Mouse (Mus musculus) fat pad, adult 2 months (tissue): ENCODE measurements around the gene Pacsin2.
A peak's percentile ranks its signal among the peaks of the same experiment; 100 is the strongest.
"Not testable (repeated sequence)": the region's sequence is repeated elsewhere in the genome, so short reads cannot be mapped to it uniquely, and the experiment has no call there.

Source experiments
- DNase-seq: peaks from one replicate; pipeline ENCODE4 v3.0.0-alpha.2; 2011; ENCODE audit warnings: low read depth, low spot score; ENCODE audit errors: extremely low read depth

The Pacsin2 gene

GRCm38 (mm10) chr15:83383633-83384032, 80.8 kb downstream of the Pacsin2 start:
- no peak for DNase-seq

DNA sequence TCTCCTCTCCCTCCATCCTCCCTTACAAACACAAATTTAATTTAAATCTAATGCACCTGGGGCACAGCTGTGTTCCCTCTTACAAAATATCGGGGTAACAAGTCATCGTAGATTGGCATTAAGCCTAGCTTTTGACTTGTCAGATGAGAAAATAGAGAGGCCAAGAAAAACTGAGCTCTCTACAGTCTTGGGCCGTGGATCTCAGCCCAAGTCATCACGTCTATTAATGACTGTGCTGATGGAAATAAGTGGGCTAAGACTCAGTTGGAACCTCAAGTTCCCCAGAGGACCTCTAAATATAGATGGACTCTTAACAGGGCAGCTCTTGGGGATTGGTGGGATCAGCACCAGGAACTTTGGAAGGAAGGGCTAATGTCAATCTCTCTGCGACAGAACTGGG, 81.3 kb downstream of the Pacsin2 start:
- DNase-seq, result peak; percentile 91

DNA sequence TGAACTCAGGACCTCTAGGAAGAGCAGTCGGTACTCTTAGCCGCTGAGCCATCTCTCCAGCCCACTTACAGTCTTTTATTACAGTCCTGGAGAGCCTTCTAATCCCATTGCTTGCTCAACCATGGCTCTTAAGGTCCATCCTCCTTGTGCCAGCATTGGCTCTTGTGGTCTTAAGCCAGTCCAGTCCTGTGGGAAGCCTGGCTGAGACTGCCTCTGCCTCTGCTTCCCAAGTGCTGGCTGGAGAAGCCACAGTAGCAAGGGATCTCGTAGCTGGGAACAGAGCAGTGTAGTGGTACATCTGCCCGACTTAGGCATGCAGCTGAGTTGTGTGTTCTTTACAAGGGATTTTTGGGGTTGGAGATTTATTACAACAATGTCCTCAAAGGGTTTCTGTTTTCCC, 81.9 kb downstream of the Pacsin2 start:
- peak; percentile 91 for DNase-seq

GRCm38 (mm10) chr15:83377153-83377552, 87.3 kb downstream of the Pacsin2 start:
- no peak for DNase-seq

DNA sequence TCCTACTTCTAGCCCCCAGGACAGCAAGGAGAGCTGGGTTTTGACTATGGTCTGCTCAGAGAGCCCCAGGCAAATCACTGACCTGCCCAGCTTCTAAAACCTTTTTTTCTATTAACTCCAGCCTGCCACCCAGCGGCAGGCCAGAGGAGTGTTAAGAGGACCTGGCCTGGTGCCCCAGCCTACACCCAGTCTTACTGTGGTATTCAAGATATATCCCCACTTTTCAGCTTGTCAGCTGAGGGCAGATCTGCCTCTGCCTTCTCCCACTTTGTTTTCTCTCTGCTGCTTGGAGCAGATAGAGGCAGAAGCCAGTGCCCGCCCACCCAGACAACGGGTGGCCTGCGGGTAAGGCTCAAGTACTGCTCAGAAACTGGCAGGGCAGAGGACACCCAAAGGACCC, 89.3 kb downstream of the Pacsin2 start:
- DNase-seq, result no peak

DNA sequence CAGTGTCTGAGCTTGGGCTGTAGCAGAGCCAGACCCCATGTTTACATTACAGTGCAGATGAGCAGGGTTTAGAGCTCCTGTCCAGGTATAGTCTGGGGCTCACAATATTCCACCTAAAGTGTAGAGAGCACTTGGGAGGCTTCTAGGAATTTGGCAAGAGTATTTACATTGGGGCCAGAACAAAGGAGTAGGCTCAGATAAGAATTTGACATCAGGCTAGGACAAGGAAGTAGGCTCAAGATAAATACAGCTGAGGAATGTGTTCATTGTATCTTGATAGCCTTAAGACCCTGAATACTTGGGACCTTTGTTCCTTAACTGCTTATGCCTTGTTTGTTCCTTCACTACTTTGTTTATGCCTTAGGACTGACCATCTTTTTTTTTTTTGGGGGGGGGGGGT, 90.3 kb downstream of the Pacsin2 start:
- DNase-seq, result no peak

GRCm38 (mm10) chr15:83368702-83369101, 95.7 kb downstream of the Pacsin2 start:
- not testable (repeated sequence) for DNase-seq

DNA sequence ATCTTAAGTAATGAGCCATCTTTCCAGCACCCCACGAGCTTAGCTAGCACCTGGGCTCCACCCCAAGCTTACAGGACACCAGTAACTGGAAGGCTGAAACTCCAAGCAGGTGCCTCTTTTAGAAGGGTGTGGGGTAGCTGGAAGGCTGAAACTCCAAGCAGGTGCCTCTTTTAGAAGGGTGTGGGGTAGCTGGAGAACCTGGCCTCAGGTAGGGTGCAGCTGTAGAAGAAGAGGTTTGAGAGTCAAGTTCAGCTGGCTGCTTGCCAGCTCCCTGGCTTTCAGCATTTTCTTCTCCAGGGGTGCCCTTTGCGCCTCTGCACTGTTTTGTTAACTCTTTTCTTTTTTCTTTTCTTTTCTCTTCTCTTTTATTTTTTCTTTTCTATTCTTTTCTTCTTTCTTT, 96.1 kb downstream of the Pacsin2 start:
- no peak for DNase-seq

- no peak for DNase-seq
Measured at GRCm38 (mm10) chr15:83366933-83367552, 97.4 kb downstream of the Pacsin2 start.

DNA sequence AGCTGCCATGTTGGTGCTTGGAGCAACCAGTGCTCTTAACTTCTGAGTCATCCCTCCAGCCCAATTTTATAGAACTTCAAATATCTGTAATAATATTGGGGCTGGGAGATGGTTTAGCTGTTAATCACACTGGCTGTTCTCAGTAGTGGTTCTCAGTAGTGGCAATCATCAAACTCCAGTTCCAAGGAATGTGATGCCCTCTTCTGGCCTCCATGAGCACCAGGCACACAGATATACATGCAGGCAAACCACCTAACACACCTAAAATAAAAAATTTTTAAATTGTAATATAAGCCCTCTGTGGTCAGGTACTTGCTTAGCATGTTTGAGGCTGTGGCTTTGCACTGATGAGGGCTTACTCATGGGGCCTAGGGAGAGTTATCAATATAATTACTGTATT, 98.7 kb downstream of the Pacsin2 start:
- DNase-seq, result no peak

GRCm38 (mm10) chr15:83364194-83364593, 100.2 kb downstream of the Pacsin2 start:
- no peak for DNase-seq

DNA sequence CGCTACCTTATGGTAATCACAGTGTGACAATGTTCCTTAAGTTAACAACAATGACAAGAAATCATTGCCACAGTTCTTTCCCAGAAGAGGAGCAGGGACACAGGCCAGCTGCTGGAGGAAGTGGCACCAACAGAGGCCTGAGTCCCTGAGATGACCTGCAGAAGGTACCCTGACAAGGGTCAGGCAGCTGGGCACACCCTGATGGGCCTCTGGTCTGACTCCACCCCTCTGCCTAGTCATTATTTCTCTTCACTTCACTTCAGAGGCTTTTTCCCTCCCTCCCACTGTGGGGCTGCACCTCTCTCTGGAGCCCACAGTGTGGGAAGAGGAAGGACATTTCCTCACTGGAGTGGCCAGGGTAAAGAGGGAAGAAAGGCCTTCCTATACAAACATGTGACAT, 101.6 kb downstream of the Pacsin2 start:
- not testable (repeated sequence) for DNase-seq

GRCm38 (mm10) chr15:83360899-83361298, 103.5 kb downstream of the Pacsin2 start:
- DNase-seq, result not testable (repeated sequence)

DNA sequence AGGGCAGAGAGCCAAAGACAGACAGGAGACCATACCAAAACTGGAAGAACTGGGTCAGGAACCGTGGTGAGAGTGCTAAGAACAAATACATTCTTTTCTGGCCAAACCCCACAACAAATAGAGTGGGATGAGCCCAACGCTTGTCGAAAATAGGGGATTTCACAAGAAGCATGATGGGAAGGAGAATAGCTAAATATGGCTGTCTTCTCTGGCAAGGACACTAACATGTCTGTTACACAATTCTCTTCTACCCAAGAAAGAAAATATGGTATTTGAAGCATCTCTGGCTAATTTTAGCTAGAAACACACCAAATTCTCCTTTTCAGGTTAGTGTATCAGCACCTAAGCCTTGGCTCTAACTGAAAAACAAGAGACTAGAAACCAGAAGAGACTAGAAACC, 104.3 kb downstream of the Pacsin2 start:
- DNase-seq, result no peak

DNA sequence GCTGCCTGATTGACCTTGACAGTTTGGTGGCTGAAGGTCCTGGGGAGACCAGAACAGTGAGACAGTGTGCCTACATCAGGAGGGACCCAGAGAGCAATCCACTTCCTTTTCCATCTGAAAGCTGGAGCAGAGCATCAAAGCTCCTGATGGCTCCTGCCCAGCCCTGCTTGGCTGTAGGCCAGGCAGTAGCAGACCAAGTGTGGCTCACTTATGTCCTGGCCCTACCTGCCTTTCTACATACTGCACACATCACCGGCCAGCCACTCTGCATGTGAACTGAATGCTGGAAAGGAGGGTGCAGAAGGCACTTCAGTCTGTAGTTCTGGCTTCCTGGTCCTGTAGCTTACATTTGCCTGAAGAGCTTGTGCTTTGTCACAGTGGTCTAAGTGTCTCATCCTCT, 105.9 kb downstream of the Pacsin2 start:
- DNase-seq, result no peak

DNA sequence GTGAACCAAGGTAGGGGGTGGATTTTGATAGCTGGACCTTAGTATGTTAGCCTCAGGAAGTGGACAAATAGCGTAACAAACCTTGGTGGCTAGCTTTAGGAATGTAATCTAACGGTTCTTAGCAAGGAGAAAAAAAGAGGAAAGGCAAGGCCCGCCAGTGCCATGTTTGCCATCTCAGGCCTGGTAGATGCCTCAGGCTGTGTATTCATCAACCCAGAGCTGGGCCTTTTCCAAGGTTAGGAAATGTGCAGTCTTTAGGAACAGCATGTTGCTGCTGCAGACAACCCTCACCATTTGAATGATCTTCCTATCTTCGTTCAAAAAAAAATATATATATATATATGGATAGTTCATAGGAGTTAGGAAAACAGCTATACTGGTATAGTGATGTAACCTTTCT, 112.9 kb downstream of the Pacsin2 start:
- no peak for DNase-seq

- no peak for DNase-seq
Measured at GRCm38 (mm10) chr15:83350859-83351258, 113.5 kb downstream of the Pacsin2 start.

DNA sequence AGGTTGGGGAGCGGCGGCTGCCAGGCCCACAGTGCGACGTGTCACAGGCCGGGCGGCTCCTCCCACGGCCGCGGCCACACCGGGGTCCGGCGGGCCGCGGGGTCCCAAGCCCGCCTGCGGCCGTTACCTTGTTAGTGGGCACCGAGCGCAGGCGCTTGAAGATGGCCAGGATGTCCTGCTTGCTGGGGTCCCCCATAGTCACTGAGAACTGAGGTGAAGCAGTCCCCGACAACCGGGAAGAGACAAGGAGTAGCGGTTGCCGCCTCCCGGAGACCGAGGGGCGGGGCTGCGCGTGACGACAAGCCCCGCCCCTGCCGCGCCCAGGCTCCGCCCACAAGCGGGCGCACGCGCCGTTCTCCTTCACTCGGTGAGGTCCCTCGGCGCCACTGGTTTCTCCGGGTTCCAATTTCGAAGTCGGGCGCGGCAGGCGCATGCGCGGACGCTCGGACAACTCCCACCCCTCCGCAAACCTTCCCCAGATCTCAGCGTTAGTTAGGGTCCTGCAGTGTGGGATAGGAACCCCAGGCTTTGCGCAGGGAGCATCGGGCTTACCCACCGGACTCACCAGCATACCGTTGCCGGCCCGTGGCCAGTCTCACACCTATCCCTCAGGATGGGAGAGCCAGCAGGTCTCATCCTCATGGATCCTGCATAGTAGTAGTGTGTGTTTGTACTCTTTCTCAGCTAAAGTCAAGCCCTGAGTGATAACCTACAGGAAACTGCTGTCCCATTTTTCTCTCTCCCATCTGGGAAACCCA, 114.3 kb downstream of the Pacsin2 start, which contains the start of gene Arfgap3:
Arfgap3 (minus strand) TSS at position 294 of the 758 bp plus-strand sequence.
- no peak for DNase-seq

GRCm38 (mm10) chr15:83349225-83349953, 115.0 kb downstream of the Pacsin2 start:
- no peak for DNase-seq

DNA sequence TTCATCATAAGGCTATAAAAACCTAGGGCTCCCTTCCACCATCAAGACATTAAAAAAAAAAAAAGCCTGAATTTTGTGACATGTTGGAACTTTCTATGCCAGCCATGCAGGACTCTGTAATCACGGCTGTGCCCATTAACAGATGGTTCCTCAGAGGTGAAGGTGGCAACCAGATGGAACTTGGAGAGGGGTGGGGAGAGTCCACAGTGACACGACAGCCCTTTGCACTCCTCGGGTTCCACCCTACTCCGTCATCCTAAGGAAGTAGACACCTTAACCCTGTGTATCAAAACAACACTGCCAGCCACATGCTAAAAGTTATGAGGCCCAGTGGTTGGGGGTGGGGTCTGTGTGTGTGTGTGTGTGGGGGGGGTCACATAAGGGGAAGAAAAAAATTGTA, 115.7 kb downstream of the Pacsin2 start:
- no peak for DNase-seq

GRCm38 (mm10) chr15:83345898-83346529, 118.4 kb downstream of the Pacsin2 start:
- DNase-seq, result no peak
